Mouse (Mus musculus): ENCODE data around the gene Hoxc5.

Gene Hoxc5

GRCm38 (mm10) chr15:102967511-102968397, 511 bp downstream of the Hoxc5 start:
- no peak for DNase-seq

DNA sequence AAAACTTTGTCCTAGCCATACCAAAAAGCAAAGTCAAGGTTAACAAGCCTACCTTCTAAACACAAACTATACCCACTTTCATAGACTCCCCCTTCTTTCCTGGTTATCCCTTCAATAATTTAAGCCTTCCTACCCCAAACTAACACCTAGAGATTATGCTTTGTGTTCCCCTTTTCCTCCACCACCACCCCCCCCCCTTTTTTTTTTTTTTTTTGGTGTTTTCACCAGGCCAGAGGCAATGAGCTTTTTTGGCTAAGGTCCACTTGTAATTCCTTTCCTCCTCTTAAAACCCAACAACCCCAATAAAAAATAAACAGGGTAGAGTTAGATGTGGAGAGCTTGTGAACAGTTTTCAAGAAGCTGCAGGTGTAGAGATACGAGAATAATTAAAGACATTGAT, 2.1 kb downstream of the Hoxc5 start:
- DNase-seq = no peak

GRCm38 (mm10) chr15:102970740-102971139, 3.5 kb downstream of the Hoxc5 start:
- DNase-seq = no peak

- DNase-seq = no peak
These were observed 5.0 kb downstream of the Hoxc5 start for GRCm38 (mm10) chr15:102972254-102972653.

GRCm38 (mm10) chr15:102972753-102973152, 5.5 kb downstream of the Hoxc5 start:
- no peak for DNase-seq

DNA sequence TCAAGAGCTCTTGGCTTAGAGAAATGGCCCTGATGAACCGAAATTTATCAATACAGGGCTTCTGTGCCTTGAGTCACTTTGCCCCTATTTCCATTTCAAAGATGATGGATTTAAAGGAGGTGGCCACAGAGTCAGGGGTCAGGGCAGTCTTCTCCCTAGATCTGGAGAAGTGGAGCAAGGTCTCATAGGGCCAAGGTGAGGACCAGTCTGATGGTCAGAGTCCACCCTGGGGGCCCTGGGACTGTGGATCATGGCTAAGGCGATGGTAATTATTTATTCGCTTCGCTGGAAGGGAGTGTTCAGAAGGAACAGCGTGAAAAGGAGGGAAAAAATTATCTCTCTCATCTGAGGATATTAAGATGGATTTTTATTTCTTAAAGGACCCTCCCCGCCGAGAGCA, 7.8 kb downstream of the Hoxc5 start:
- DNase-seq = no peak

DNA sequence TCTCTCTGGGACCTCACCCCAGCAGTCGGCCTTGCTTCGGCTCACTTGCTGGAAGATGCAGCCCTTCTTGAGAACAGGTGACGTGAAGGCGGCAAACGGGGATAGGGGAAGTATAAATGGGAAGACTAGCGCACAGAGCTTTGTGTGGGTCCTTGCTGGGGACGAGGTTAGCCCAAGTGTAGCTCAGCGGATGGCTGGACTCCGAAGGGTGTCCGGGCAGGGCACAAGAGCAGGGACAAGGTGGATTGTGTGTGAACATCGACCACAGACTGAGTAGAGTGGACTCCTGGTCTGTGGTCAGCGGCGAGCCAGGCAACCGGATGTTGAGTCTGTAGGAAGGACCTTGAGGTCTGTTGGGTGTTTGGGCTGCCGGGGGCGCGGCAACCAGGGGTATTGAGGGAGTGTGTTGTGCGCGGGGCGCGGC, 8.5 kb downstream of the Hoxc5 start:
- DNase-seq = no peak

- no peak for DNase-seq
These were observed 8.9 kb downstream of the Hoxc5 start, which contains the start of gene Hoxc9 for GRCm38 (mm10) chr15:102976171-102976570. TSS of gene Hoxc9 (plus strand) at chr15:102976439.

DNA sequence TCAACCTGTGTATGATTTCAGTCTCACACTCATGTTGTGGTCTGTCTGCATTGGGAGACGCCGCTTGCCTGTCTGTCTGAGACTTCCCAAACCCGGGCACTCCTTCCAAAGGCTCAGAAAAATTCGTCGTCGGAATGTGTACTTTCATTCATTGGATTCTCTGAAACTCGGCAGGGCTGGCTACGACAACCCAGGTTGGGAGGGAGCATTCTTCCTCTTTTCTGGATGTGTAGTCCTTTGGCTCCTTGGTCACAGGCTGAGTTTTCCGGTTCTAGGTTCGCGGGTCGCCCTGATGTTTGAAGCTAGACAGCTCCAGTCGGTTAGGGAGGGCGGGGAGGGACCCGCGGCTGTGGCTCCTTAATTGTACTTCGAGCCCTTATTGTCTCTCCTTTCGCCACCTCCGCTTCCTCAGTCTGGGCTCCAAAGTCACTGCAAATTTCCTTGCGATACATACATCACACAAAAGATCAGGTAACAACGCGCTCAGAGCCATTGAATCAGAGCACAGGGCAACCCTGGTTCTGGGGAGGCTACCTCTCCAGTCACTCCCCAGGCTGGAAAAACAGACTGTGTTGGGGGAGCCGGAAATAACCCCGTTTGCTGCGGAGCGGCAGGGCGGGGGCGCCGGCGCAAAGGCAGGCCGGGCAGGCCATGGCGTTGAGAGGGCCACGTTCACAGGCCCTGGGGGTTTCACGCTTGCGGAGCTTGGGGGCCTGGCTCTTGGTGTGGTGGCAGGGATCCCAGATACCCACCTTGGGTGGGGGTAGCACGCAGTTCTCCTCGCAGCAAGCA, 9.6 kb downstream of the Hoxc5 start:
- no peak for DNase-seq

DNA sequence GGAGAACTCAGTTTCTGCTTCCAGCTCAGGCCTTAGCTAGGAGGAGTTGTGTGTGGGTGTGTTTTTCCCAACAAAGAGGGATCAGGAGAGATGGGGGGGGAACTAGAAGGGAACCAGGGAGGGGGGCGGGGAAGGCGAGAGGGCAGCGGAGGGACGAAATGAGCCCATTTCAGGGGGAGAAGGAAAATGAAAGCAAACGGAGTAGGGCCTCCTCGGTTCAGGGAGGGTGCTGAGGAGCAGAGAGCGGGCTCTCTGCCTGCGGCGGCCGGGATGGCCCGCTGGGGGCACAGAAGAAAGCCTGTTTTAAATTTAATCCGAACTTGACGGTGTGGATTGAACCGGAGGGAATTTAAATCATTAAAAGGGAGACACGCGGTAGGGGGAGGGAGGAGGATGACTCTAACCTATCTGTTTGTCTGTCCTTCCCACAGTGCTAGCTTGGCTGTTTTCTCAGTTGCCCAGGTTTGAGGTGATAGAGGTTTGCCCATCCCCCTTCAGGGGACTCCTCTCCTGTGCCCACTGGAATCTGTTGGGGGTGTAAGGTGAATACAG, 10.3 kb downstream of the Hoxc5 start:
- DNase-seq = no peak

DNA sequence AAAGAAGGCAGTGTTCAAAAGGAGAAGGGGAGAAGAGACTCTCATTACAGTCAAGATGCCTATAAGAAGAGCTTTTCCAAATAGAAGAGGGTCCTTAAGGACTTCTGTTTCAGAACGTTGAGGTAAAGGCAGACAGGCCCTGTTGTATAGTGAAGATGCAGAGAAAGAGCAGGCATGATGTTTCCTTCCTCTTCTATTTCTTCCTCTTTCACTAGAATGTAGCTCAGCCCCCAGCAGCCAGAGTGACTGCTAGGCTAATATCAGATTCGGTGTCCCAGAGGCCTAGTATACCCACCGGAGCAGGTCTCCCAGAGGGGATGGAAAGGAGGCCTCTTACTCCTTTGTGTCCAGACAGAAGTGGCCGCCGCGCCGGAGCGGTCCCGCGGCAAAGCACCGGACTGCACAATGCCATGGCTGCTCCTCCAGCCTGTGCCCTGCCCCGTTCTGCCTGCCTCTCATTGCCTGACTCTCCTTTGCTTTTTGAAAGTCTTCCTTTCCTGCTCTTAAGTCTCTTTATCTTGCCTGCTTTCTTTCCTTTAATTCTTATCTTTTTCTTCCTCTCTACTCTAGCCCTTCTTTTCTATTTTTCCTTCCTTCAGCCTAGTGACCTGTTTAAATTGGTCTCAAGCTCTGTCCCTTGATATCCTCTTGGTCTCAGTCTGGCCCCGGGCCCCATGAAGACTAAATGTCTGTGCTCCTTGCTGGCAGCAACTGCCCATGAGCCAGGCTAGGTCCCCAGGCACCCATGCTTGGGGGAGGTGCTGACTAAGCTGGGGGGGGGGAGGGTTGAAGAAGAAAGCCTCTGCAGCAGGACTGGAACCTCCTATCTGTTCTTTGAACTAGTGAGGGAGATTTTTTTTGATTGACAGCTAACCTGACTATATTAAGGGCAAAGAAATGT, 11.6 kb downstream of the Hoxc5 start:
- no peak for DNase-seq

- DNase-seq = no peak
These were observed 12.7 kb downstream of the Hoxc5 start for GRCm38 (mm10) chr15:102979936-102980335.

- no peak for DNase-seq
These were observed 13.1 kb downstream of the Hoxc5 start for GRCm38 (mm10) chr15:102980352-102980751.

GRCm38 (mm10) chr15:102980912-102981311, 13.7 kb downstream of the Hoxc5 start:
- no peak for DNase-seq

DNA sequence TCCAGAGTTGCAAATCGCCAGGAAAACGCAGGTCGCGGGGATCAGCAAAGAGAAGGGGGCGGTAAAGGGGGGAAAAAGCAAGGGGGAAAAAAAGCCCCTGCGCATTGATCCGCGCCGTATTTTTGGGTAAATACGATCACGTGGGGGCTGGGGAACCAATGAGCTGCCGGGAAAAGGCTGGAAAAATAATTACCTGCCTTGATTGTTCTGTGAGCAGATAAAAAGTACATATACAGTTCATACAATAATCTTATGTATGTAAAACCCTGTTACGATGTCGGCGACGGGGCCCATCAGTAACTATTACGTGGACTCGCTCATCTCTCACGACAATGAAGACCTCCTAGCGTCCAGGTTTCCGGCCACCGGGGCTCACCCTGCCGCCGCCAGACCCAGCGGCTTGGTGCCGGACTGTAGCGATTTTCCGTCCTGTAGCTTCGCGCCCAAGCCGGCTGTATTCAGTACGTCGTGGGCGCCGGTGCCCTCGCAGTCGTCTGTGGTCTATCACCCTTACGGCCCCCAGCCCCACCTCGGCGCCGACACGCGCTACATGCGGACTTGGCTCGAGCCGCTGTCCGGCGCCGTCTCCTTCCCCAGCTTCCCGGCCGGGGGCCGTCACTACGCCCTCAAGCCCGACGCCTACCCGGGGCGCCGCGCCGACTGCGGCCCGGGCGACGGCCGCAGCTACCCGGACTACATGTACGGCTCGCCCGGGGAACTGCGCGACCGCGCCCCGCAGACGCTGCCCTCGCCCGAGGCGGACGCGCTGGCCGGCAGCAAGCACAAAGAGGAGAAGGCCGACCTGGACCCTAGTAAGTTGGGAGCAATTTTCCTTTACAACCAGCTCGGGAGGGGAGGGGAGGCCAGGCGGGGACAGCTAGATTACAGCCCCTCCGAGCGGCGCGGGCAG, 14.4 kb downstream of the Hoxc5 start:
- DNase-seq = no peak

GRCm38 (mm10) chr15:102983716-102984115, 16.5 kb downstream of the Hoxc5 start:
- DNase-seq = no peak

DNA sequence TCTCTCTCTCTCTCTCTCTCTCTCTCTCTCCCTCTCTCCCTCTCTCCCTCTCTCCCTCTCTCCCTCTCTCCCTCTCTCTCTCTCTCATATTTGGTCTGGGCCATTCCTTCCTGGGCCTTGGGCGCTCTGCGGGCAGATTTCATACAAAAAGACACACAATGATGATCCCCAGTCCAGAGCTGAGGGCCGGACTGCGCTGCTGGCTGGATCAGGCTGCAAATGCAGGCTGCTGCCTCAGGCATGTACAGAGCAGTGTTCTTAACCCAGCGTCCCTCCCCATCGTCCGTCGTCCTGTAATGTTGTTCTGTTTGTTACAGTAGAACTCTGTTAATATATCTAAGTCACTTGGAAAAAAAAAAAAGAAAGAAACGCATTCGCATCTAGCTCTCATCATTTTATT, 17.3 kb downstream of the Hoxc5 start:
- DNase-seq = no peak

GRCm38 (mm10) chr15:102984925-102985324, 17.7 kb downstream of the Hoxc5 start:
- DNase-seq = no peak

DNA sequence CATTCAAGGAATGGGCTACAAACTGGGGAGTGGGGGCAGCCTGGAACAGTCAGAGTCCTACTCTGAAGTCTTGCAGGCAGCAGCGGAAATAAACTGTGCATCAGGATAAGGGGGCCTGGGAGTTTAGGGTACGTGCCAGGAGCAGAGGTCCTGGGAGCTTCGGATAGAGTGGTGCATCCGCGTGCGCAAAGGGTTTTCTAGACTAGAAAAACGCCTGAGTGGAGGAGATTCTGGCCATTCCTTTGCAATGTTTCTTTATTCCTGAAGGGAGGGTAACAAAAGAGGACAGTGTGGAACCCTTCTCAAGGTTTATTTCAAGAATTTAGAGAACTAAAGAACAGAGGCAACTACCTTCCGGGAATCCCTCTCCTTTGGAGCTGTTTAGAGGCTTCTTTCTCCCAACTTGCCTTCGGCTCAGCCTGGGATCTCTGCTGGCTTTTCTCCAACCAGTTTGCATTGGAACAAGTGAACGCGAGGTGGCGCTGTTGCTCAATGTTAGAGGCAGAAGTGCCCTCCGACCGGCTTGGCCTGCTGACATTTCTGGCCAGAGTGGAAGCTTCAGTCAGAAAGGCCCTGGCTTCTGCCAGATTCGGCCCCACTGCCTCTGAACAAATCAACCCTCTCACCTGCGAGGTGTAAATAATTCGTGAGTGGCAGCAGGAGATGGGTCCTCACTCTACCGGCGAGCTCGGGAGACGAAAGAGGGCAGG, 20.0 kb downstream of the Hoxc5 start:
- DNase-seq = peak; percentile 30 to 35

DNA sequence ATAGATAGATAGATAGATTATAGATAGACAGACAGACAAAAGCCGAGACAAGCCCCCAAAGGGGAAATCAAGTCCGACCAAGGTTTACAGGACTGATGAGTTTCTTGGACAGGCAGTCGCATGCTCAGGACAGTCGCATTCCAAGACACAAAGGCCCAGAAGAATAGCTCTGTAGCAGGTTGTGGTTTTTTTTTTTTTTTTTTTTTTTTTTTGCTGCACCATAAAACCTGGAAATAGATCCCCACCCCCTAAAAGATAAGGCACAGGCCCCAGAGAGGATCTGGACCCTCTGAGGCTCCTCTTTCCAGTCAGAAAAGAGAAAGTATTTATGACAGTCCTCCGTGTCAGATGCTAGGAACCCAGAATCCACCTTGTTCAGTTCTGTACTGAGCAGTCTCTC, 20.8 kb downstream of the Hoxc5 start:
- DNase-seq = no peak

All from thymus, adult 18-20 months (tissue).